Mouse (Mus musculus) kidney, embryonic 14.5 days (tissue): ENCODE data around the gene Elavl1. TPM values are rescaled to one million over a fixed set of nuclear protein-coding genes. Genes with fewer than 3 reads are reported as not detected.

Experiments
- ATAC-seq: fragments of 200-750 bp; cut with Nextera tagmentation; 2 replicates; pipeline ENCODE4 v1.8.0; 2017; ENCODE audit warnings: moderate number of reproducible peaks, mild to moderate bottlenecking, moderate TSS enrichment, moderate library complexity; ENCODE audit not compliant: low FRiP score, low TSS enrichment
- H3K27ac ChIP-seq: fragments of 300-500 bp; sonication (generic); 2 replicates; pipeline ENCODE4 v1.5.1; 2014; ENCODE audit warnings: low read depth, mild to moderate bottlenecking, low read length, moderate library complexity, mixed read lengths
- H3K27me3 ChIP-seq: fragments of 300-500 bp; sonication (generic); 2 replicates; pipeline ENCODE4 v1.6.1; 2014; ENCODE audit warnings: mild to moderate bottlenecking, low read length; ENCODE audit not compliant: control insufficient read depth, insufficient read depth
- H3K36me3 ChIP-seq: fragments of 300-500 bp; sonication (generic); 2 replicates; pipeline ENCODE4 v1.6.1; 2014; ENCODE audit warnings: low read length, mixed read lengths; ENCODE audit not compliant: control insufficient read depth, insufficient read depth
- H3K4me1 ChIP-seq: fragments of 300-500 bp; sonication (generic); 2 replicates; pipeline ENCODE4 v1.6.1; 2014; ENCODE audit warnings: low read length, mixed read lengths; ENCODE audit not compliant: control insufficient read depth, insufficient read depth
- H3K4me2 ChIP-seq: fragments of 300-500 bp; sonication (generic); replicated peaks from 2 replicates; pipeline ENCODE4 v1.6.1; 2014; ENCODE audit warnings: low read depth, mild to moderate bottlenecking, low read length
- H3K4me3 ChIP-seq: fragments of 300-500 bp; sonication (generic); 2 replicates; pipeline ENCODE4 v1.5.1; 2014; ENCODE audit warnings: mild to moderate bottlenecking, low read length
- H3K9ac ChIP-seq: fragments of 300-500 bp; sonication (generic); 2 replicates; pipeline ENCODE4 v1.6.1; 2014; ENCODE audit warnings: low read depth, mild to moderate bottlenecking, low read length, moderate library complexity
- H3K9me3 ChIP-seq: fragments of 300-500 bp; sonication (generic); 2 replicates; pipeline ENCODE4 v1.6.1; 2016; ENCODE audit warnings: low read length; ENCODE audit not compliant: control insufficient read depth
- WGBS: fragments of 180-500 bp; shearing (Covaris S2); extraction: QIAGEN DNeasy Blood & Tissue Kit; methylation state at CpG from one replicate; pipeline ENCODE4 v1.1.7; 2014; 5-methylcytosine and 5-hydroxymethylcytosine counted together
- polyA plus RNA-seq: library from polyadenylated mRNA; unstranded; fragments of >200 nt; fragmentation: Nextera tagmentation; extraction: Ambion mirVana; gene quantifications from 2 replicates; pipeline ENCODE4 v1.2.1, GENCODE M21; 2014

The Elavl1 gene
- polyA plus RNA-seq, 1 experiment from 2014 or later, result 312 TPM

DNA sequence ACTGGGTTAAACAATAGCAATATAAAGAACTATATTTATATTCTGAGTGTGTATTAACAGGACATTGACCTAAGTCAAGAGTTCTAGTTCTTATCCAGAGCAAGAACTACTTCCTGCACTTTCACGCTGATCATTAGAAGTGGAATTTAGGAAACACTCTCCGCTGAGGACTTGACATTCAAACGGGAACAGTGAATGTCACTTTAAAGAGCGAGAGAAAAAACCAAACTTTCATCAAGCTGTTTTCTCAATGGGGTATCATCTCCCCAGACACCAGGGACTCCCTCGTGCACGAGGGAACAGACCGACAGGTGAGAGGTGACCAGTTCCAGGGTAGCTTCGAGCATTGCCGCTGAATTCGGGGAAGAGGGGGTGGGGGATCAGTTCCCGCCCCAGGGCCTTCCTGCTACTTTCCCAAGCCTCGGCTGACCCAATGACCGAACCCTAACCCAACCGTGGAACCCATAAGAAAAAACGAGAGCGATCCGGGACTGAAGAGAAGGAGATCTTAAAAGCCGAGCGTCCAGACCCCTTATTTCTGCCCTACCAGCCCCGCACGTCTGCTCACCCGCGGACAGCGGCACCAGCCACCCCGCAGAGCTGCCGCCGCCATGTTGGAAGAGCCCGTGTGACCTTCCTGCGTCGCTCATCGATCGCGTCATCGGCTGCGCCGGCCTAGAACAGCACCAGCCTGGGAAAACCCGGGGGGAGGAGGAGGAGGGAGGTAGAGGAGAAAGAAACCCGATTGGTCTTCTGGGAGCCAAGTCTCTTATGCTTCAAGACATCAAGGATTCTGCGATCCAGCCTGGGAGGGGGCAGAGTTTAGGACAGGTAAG lies 49.7 kb downstream of the Elavl1 start, which contains the start of gene Timm44:
Gene Timm44 (minus strand): TSS at position 639 of the 836 bp plus-strand sequence.
- peak; percentile 97 for ATAC-seq
- H3K4me2 ChIP-seq, result peak within 1 kb of the TSS; percentile 64
- peak within 1 kb of the TSS; percentile 87 for H3K9ac ChIP-seq
- H3K9me3 ChIP-seq, result no peaks in the 10 kb centered on the region
- peak within 1 kb of the TSS; percentile 85 for H3K4me3 ChIP-seq
- H3K36me3 ChIP-seq, result peaks cover 25% of the 10 kb centered on the region
- H3K27ac ChIP-seq, result no peak within 1 kb of the TSS
- no peaks in the 10 kb centered on the region for H3K4me1 ChIP-seq
- 0% methylated on average over 39 of the region's 39 CpGs for WGBS
- H3K27me3 ChIP-seq, result no peaks in the 10 kb centered on the region

DNA sequence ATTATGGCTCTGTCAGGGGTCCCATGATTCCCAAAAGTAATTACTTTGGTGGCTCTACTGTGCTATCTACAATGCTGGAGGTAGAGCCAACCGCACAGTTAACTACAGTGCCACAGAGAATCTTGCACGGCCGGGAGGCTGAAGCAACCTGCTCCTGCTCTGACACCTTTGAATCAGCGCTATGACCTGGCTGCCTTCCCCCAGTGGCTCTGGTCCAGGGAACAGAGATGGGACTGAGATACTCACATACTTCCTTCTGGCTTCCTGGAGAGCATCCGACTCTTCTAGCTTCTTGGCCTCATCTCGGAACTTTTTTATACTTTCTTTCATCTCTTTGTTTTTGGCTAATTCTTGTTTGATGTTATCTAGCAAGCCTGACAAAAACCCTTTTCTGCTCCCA lies 55.6 kb downstream of the Elavl1 start:
- H3K4me1 ChIP-seq, result no peaks in the 10 kb centered on the region
- ATAC-seq, result no peak
- peaks cover 83% of the 10 kb centered on the region for H3K36me3 ChIP-seq
- H3K27ac ChIP-seq, result no peak overlapping the region
- H3K4me3 ChIP-seq, result no peak overlapping the region
- no peaks in the 10 kb centered on the region for H3K27me3 ChIP-seq
- H3K9me3 ChIP-seq, result no peaks in the 10 kb centered on the region
- no peak overlapping the region for H3K4me2 ChIP-seq
- WGBS, result 89% methylated on average over 6 of the region's 6 CpGs
- H3K9ac ChIP-seq, result no peak overlapping the region

DNA sequence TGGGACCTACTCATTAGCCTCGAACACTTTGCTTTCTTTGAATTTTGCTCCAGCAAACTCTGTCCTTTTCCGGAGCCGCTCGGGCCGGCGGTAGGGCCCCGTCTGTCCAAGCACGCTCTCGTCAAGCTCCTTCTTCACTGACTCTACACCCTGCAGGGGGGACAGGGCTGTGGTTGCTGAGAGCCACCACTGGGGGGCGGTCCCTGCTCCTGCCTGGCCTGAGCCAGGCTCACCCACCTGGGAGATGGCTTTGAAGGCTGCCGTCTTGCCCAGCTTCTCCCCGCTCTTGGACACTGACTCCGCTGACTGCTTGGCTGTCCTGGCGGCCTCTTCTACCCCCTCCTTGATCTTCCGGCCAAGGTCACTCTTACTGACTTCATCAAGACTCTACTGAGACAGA lies 57.6 kb downstream of the Elavl1 start:
- WGBS, result 82% methylated on average over 15 of the region's 15 CpGs
- no peaks in the 10 kb centered on the region for H3K9me3 ChIP-seq
- no peak overlapping the region for H3K4me3 ChIP-seq
- H3K27me3 ChIP-seq, result no peaks in the 10 kb centered on the region
- ATAC-seq, result peak; percentile 66
- H3K36me3 ChIP-seq, result peaks cover 89% of the 10 kb centered on the region
- no peak overlapping the region for H3K9ac ChIP-seq
- no peaks in the 10 kb centered on the region for H3K4me1 ChIP-seq
- no peak overlapping the region for H3K27ac ChIP-seq
- H3K4me2 ChIP-seq, result no peak overlapping the region

DNA sequence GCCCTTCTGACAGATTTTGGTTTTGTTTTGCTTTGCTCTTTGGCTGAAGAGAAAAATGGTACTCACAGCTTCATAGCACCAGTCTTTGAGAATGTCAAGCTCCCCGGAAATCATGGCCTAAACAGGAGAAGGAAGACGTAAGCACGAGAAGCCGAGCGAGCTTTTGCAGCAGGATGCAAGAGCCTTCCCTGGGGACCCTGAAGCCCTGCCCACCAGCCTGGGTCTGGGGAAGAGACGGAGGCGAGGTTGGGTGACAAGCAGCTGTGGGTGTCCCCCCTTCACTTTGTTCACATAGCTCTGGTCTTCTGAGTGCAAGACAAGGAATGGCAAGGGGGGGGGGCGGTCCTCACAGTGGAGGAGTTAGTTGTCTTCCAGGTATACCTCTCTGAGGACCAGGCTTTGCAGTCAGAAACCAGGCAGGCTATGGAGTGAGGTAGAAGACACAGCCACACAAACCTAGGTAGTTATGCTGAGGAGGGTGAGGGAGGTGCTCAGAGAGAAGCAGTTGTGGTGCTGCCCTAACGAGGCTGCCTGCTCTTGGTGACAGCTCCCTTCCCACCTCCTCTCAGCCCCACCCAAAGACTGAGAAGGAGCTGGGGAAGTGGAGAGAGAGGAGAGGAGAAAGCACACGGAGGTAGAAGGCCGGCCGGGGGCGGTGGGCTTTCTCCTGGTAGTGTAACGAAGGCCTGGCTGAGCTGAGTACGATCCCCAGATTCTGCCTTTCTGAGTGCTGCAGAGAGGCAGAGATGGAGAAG lies 59.9 kb downstream of the Elavl1 start:
- 93% methylated on average over 15 of the region's 15 CpGs for WGBS
- no peaks in the 10 kb centered on the region for H3K9me3 ChIP-seq

DNA sequence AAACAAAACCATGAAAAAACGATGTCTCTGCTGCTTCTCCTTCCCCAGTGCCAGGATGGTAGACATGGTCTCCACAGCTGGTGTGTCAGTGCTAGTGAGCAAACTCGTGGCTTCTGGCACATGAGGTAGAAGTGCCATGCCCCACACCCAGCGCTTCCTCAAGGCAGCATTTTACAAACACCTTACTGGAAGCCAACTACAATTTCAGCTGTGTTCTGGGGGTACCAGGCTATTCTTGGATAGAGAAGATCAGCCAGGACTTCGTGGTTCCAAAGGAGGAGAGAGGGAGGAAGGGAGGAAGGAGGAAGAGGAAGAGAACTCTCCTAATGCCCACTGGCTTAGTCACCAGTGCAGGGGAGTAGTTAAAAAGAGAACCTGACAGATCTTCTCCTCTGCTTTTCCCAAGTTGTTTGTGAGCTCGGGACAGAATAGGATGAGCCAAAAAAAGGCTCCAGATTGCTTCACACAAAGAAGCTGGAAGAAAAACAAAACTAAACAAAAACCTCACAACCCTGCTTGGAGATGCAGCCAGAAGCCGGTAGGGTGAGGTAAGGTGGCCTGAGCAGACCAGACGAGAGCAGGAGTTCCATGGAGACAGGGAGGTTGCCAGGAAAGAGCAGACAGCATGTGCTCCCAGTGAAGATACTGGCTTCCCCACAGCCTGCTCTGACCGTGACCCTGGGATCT lies 62.0 kb downstream of the Elavl1 start:
- no peak overlapping the region for H3K4me2 ChIP-seq
- ATAC-seq, result no peak
- WGBS, result 87% methylated on average over 8 of the region's 8 CpGs

More for the DNA sequence above, 59.9 kb downstream of the Elavl1 start:
- Histone ChIP-seq H3K27me3 (no peaks in the 10 kb centered on the region), H3K9ac (no peak overlapping the region), H3K27ac (no peak overlapping the region), H3K4me1 (no peaks in the 10 kb centered on the region), H3K4me2 (no peak overlapping the region), H3K4me3 (no peak overlapping the region), H3K36me3 (peaks cover 100% of the 10 kb centered on the region)
- ATAC-seq, result no peak

DNA sequence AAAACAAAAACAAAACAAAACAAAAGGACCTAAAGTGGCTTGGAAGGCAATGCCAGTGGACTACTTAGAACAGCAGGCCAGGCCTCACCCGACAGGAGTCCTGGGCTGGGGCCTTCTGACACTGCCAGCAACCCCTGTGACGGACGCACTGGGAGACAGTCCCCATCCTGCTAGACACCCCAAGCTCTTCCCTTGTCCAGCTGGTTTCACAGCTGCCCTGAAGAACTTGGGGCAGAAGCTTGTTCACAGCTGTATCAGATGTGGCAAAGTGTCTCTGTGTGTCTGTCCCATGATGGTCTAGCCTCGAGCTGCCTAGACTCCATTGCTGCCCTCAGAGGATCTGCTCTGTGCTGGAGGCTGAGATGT lies 65.4 kb downstream of the Elavl1 start:
- Histone ChIP-seq H3K9ac (0 out of 2 replicates have a peak overlapping the region, but pooled peaks have one; percentile 87), H3K4me2 (no peak overlapping the region; the same call in 1 of the 2 replicates), H3K36me3 (peaks cover 75% of the 10 kb centered on the region), H3K9me3 (no peaks in the 10 kb centered on the region), H3K27ac (no peak overlapping the region), H3K4me1 (peaks cover 17% of the 10 kb centered on the region), H3K27me3 (no peaks in the 10 kb centered on the region), H3K4me3 (no peak overlapping the region)
- no peak for ATAC-seq
- WGBS, result 88% methylated on average over 4 of the region's 4 CpGs

More for the DNA sequence above, 62.0 kb downstream of the Elavl1 start:
- Histone ChIP-seq H3K9ac (no peak overlapping the region), H3K27me3 (no peaks in the 10 kb centered on the region), H3K36me3 (peaks cover 89% of the 10 kb centered on the region), H3K4me3 (no peak overlapping the region), H3K4me1 (peaks cover 4% of the 10 kb centered on the region; the same call in 1 of the 2 replicates), H3K27ac (no peak overlapping the region), H3K9me3 (no peaks in the 10 kb centered on the region)

DNA sequence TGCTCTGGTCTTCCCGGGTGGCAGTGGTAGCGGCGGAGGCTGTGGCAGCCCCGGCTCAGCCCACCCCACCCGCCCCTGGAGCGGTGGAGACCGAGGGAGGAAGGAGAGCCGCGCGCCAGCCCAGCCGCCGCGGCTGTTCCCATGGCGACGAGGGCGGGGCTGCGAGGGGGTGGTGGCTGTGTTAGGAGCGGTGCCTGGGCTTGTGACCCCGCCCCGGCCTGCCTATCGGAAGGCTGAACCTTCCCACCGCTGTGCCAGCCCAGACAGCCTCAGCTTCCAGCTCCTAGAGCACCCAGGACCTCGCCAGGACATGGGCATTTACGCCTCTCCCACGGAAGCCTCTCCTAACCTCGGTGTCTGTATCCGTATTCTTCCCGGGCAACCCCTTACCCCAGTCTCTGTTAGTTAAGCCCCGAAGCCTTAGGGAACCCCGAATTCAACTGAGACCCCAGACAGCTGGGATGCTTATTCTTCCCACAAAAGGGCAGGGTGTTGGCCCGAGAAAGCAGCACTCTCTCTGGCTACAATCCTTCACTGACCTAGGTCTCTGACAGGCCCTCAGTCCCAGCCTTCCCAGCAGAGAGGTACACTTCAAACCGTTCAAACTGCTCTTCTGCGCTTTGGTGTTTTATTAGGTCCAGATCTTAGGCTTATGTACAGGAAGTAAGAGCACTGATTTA lies 65.9 kb downstream of the Elavl1 start, which contains the start of gene Ctxn1:
Gene Ctxn1 (minus strand): TSS at position 150 of the 680 bp plus-strand sequence.
- H3K9me3 ChIP-seq, result no peaks in the 10 kb centered on the region
- WGBS, result 6% methylated on average over 32 of the region's 33 CpGs
- peak within 1 kb of the TSS; percentile 70 for H3K4me2 ChIP-seq
- peak within 1 kb of the TSS; percentile 87 for H3K9ac ChIP-seq
- peaks cover 74% of the 10 kb centered on the region for H3K36me3 ChIP-seq
- H3K4me1 ChIP-seq, result peaks cover 19% of the 10 kb centered on the region
- peak within 1 kb of the TSS; percentile 42 for H3K27ac ChIP-seq
- H3K27me3 ChIP-seq, result no peaks in the 10 kb centered on the region
- H3K4me3 ChIP-seq, result peak within 1 kb of the TSS; percentile 57
- peak; percentile 94 for ATAC-seq

DNA sequence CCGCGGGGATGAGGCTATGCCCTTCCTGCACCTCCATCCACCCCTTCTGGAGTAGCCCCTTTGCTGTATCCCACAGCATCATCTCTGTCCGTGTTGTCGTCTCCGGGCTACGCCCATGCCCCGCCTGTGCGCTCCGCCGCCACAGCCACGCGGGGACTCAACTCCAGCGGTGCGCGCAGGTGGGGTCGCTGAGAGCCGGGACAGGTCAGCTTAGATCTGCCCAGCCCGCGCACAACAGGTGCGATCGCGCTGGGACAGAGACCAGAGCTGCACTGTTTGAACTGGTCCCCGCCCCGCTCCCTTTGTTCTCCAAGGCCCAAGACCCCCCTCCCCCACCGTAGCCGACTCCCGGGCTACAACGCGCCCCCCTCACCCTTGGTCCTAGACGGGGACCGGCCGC lies 66.5 kb downstream of the Elavl1 start:
- H3K27ac ChIP-seq, result peak overlapping the region; percentile 24
- WGBS, result under 1% methylated on average over 32 of the region's 32 CpGs
- peaks cover 69% of the 10 kb centered on the region for H3K36me3 ChIP-seq
- H3K27me3 ChIP-seq, result no peaks in the 10 kb centered on the region
- peaks cover 25% of the 10 kb centered on the region for H3K4me1 ChIP-seq
- peak overlapping the region; percentile 57 for H3K4me3 ChIP-seq
- peak overlapping the region; percentile 87 for H3K9ac ChIP-seq
- ATAC-seq, result peak; percentile 83
- H3K4me2 ChIP-seq, result peak overlapping the region; percentile 70
- no peaks in the 10 kb centered on the region for H3K9me3 ChIP-seq
